Mouse (Mus musculus) granulocyte monocyte progenitor cell, adult 5-6 weeks (primary cell): ENCODE data around the gene Grk6. TPM values are rescaled to one million over a fixed set of nuclear protein-coding genes. Genes with fewer than 3 reads are reported as not detected.

Experiments
- ATAC-seq: replicated peaks from 2 replicates; pipeline ENCODE4 v1.8.0; 2016; ENCODE audit warnings: mild to moderate bottlenecking, moderate TSS enrichment, inconsistent platforms; ENCODE audit not compliant: poor library complexity, severe bottlenecking
- total RNA-seq, 2 experiments: library from RNA; stranded (forward) in 1 of 2; stranded (reverse) in 1 of 2; fragments of 200-712, 200-1000 nt in 1 of 2; fragments of >200 nt in 1 of 2; fragmentation: Nextera tagmentation in 1 of 2; gene quantifications; 2 replicates each; pipeline ENCODE4 v1.2.3; 2014 to 2017

Grk6 gene
- total RNA-seq, 2 experiments from 2014 or later, result 62.4 to 64.8 TPM

GRCm38 (mm10) chr13:55510332-55510667 is 65.4 kb downstream of the Grk6 start:
- ATAC-seq, result peak; percentile 72

Other genes with a start within 250 kb of the Grk6 start
- gene Nsd1, start 235.3 kb upstream of the Grk6 start, total RNA-seq (2014; fragmentation: Nextera tagmentation), result 105 and 147 TPM in 2 replicates
- gene Nsd1, start 235.3 kb upstream of the Grk6 start, total RNA-seq (2017), result 84.2 and 93.6 TPM in 2 replicates
- 248 and 296 TPM in 2 replicates for gene Prelid1, start 124.6 kb upstream of the Grk6 start, total RNA-seq (2014; fragmentation: Nextera tagmentation)
- 111 and 115 TPM in 2 replicates for gene Prelid1, start 124.6 kb upstream of the Grk6 start, total RNA-seq (2017)
- 87.6 and 100 TPM in 2 replicates for gene Rab24, start 123.1 kb upstream of the Grk6 start, total RNA-seq (2014; fragmentation: Nextera tagmentation)
- 34.3 and 37.4 TPM in 2 replicates for gene Rab24, start 123.1 kb upstream of the Grk6 start, total RNA-seq (2017)
- 1.3 and 2.0 TPM in 2 replicates for gene Mxd3, start 115.2 kb upstream of the Grk6 start, total RNA-seq (2014; fragmentation: Nextera tagmentation)
- 3.8 and 4.7 TPM in 2 replicates for gene Mxd3, start 115.2 kb upstream of the Grk6 start, total RNA-seq (2017)
- 150 and 177 TPM in 2 replicates for gene Lman2, start 82.3 kb upstream of the Grk6 start, total RNA-seq (2014; fragmentation: Nextera tagmentation)
- gene Lman2, start 82.3 kb upstream of the Grk6 start, total RNA-seq (2017), result 128 and 145 TPM in 2 replicates
- gene Rgs14, start 75.3 kb upstream of the Grk6 start, total RNA-seq (2014; fragmentation: Nextera tagmentation), result 12.8 and 16.4 TPM in 2 replicates
- gene Rgs14, start 75.3 kb upstream of the Grk6 start, total RNA-seq (2017), result 7.0 and 8.8 TPM in 2 replicates
- gene Slc34a1, start 46.9 kb upstream of the Grk6 start, total RNA-seq (2014; fragmentation: Nextera tagmentation), result not detected in 2 replicates
- 0.56 TPM in 1 of 2 replicates, not detected in the other for gene Slc34a1, start 46.9 kb upstream of the Grk6 start, total RNA-seq (2017)
- not detected in 2 replicates for gene Pfn3, start 29.8 kb upstream of the Grk6 start, total RNA-seq (2014; fragmentation: Nextera tagmentation)
- not detected in 2 replicates for gene Pfn3, start 29.8 kb upstream of the Grk6 start, total RNA-seq (2017)
- gene F12, start 18.3 kb upstream of the Grk6 start, total RNA-seq (2014; fragmentation: Nextera tagmentation), result not detected in 2 replicates
- gene F12, start 18.3 kb upstream of the Grk6 start, total RNA-seq (2017), result not detected in 2 replicates
- gene Prr7, start 19.2 kb downstream of the Grk6 start, total RNA-seq (2014; fragmentation: Nextera tagmentation), result 1.9 TPM in 1 of 2 replicates, not detected in the other
- gene Prr7, start 19.2 kb downstream of the Grk6 start, total RNA-seq (2017), result 1.6 TPM in 1 of 2 replicates, not detected in the other
- 0.19 and 1.4 TPM in 2 replicates for gene Dbn1, start 43.0 kb downstream of the Grk6 start, total RNA-seq (2014; fragmentation: Nextera tagmentation)
- gene Dbn1, start 43.0 kb downstream of the Grk6 start, total RNA-seq (2017), result 1.6 and 1.9 TPM in 2 replicates
- gene Pdlim7, start 68.6 kb downstream of the Grk6 start, total RNA-seq (2014; fragmentation: Nextera tagmentation), result 10.2 and 23.3 TPM in 2 replicates
- 4.1 and 5.7 TPM in 2 replicates for gene Pdlim7, start 68.6 kb downstream of the Grk6 start, total RNA-seq (2017)
- gene Dok3, start 84.2 kb downstream of the Grk6 start, total RNA-seq (2014; fragmentation: Nextera tagmentation), result 26.2 and 59.4 TPM in 2 replicates
- 32.7 and 40.6 TPM in 2 replicates for gene Dok3, start 84.2 kb downstream of the Grk6 start, total RNA-seq (2017)
- 54.4 and 69.5 TPM in 2 replicates for gene Ddx41, start 91.6 kb downstream of the Grk6 start, total RNA-seq (2014; fragmentation: Nextera tagmentation)
- gene Ddx41, start 91.6 kb downstream of the Grk6 start, total RNA-seq (2017), result 73.7 and 81.8 TPM in 2 replicates
- gene Fam193b, start 126.0 kb downstream of the Grk6 start, total RNA-seq (2014; fragmentation: Nextera tagmentation), result 36.0 and 59.5 TPM in 2 replicates
- gene Fam193b, start 126.0 kb downstream of the Grk6 start, total RNA-seq (2017), result 28.4 and 31.9 TPM in 2 replicates
- gene Tmed9, start 128.7 kb downstream of the Grk6 start, total RNA-seq (2014; fragmentation: Nextera tagmentation), result 117 and 127 TPM in 2 replicates
- 229 and 241 TPM in 2 replicates for gene Tmed9, start 128.7 kb downstream of the Grk6 start, total RNA-seq (2017)
- gene B4galt7, start 154.8 kb downstream of the Grk6 start, total RNA-seq (2014; fragmentation: Nextera tagmentation), result 10.8 and 15.3 TPM in 2 replicates
- 14.0 and 18.1 TPM in 2 replicates for gene B4galt7, start 154.8 kb downstream of the Grk6 start, total RNA-seq (2017)
- 33.9 and 46.9 TPM in 2 replicates for gene Caml, start 177.9 kb downstream of the Grk6 start, total RNA-seq (2014; fragmentation: Nextera tagmentation)
- 33.0 and 49.9 TPM in 2 replicates for gene Caml, start 177.9 kb downstream of the Grk6 start, total RNA-seq (2017)
- gene Ddx46, start 190.0 kb downstream of the Grk6 start, total RNA-seq (2014; fragmentation: Nextera tagmentation), result 57.5 and 73.9 TPM in 2 replicates
- gene Ddx46, start 190.0 kb downstream of the Grk6 start, total RNA-seq (2017), result 113 and 128 TPM in 2 replicates
- 49.1 and 59.0 TPM in 2 replicates for gene B230219D22Rik, start 248.1 kb downstream of the Grk6 start, total RNA-seq (2014; fragmentation: Nextera tagmentation)
- 31.0 and 39.0 TPM in 2 replicates for gene B230219D22Rik, start 248.1 kb downstream of the Grk6 start, total RNA-seq (2017)